Mouse (Mus musculus): ENCODE results near the gene Neu2.

Gene Neu2

DNA sequence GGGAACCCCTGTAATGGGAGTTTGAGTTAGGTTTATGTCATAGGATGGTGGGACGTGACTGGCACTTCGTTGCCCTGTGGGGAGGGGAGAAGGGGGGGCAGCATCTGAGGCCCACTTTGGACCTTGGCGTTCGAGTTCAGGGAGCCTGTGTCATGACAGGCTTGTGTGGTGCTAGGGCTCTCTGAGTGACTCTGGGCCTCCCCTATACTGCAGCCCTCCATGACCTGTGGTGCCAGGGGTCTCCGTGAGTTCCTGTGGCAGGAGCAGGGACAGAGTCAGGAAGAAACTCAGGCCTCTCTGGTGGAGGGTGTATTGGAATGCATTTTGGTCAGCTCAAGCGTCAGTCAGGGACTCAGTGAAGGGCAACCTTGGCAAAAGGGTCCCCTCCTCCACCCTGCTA, 111.0 kb downstream of the Neu2 start:
- no peak for DNase-seq

DNA sequence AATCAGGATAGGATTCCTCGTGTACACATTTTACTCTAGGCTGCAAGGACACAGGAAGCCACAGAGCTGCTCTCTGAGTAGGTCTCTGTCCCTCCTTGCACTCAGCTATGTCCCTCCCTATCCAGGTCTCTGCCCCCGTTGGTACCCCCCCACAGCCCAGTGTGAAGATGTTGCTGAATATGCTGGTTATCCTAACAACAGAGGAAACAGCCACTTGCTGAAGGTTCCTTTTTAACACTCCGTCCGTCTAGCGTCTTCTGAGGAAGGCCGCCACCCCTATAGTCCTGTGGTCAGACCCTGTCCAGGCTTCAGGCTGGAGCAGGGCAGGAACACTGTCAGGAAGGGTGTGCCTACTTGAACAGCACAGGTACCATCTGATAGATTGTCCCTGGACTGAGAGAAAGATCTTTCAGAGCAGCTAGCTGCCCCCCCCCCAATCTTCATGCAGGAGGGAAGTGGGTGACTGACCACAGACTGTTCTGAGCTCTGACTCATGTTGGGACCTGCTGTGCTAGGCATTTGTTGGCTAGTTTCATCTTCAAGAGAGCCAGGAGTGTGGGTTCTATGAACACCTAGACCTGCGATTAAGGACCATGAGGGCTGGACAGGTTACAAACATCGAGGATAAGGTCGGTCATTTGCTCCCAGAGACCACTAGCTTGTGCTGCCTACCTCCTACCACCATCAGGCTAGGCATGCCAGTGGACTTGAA, 111.6 kb downstream of the Neu2 start:
- no peak for DNase-seq

DNA sequence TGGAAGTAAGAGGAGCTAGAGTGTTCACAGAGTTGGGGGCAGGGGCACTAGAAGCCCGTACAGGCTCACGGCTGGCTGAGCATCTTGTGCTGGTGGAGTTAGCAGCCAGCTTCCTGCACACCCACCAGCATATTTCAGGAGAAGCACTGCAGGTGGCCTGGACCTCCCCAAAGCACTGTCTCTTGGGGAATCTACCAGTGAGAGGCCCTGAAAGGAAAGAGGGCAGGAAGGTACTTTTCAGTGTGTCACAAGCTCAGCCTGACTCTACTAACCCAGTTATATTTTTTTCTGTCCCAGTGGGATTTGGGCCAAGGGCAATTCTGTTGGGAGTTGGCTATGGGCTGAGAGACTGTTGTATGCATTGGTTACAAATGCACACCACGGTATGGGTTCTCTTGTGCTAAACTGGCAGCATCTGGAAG, 112.2 kb downstream of the Neu2 start:
- peak; percentile 57 for DNase-seq

DNA sequence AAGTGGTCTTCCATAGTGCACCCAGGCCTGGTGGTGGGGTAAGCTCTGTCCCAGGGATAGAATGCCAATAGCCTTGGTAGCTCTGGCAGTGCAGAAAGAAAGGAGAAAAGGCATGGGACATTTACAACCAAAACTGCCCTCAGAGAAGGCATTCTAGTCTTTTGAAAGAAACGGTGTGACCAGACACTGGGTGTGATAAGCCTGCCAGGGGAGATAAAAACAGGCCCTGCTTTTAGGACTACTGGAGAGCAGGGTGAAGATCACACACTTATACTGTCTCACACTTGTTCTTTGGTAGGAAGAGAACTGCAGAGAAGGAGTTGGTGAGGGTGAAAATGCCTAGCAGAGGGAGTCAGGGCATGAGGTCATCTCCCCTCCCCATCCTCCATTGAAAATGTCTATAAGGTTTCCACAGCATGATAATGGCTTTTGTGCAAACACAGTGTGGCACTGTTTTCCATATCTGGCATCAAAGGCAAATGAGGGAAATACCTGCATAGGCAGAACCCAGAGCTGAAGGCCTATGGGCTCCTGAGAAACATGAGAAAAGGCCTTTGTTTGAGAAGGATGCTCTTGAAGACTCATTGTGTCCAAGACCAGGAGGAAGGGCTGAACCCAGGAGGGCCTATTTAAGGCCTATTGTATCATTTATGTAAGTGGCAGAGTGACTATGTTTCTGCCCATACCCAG, 114.4 kb downstream of the Neu2 start:
- no peak for DNase-seq

DNA sequence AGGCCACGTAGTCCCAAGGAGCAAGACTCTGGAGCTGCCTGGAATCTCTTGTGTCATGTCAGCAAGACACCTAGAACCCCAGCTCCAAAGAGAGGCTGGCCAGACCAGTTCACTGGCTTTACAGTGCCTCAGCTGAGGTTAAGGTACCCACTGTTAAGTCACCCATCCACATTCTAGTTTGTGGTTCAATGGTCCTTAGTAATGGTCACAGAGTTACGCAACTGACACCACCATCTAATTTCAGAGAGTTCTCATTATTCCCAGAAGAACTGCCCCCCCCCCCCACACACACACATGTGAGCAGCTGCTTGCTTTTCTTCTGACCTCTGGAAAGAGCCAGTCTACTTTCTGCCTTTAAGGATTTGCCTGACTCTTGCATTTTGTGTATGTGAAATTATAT, 115.1 kb downstream of the Neu2 start:
- DNase-seq: no peak

DNA sequence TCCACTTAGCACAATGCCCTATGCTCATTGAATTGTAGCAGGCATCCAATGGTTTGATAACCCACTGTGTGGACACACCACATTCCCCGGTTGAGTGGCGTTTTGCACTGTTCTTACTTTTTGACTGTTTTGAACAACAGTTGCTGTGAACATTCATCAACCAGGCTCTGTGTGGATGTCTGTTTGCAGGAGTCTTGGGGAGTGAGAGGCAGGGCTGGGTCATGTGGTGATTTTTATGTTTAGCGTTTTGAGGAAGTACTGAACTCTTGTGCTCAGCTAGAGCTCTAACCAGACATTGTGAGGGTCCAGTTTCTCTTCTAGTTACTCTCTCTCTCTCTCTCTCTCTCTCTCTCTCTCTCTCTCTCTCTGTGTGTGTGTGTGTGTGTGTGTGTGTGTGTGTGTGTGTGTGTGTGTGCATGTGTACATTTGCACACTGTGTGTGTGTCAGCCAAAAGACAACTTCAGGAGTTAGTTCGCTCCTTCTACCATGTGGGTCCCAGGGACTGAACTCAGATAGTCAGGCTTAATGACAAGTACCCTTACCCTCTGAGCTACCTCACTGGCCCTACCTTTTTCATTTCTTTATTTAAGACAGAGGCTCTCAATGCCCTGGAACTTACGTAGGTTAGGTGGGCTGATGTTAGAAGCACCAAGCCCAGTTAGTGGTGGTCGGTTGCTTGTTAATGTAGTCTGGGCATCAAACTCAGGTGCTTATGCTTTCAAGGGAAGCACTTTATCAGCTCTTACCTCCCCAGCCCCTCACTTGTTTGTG, 115.8 kb downstream of the Neu2 start:
- no peak for DNase-seq

DNA sequence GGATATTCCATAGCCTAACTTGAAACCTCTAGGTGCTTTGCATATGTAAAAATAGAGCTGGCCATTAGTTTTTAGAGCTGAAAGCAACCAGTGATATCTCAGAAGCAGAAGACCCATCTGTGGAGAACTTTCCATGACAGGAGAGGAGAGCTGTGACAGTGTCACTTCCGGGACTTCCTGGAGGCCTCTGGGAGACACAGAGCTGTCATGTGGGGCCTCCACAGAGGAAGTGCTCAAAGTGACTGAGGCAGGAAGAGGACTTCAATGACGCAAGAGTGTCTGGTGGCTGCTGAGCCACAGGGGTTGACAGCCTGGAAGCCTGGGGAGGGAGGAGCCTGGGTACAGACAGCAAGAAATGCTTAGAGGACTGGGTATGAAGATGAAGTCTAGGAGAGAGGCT, 116.7 kb downstream of the Neu2 start:
- peak; percentile 77 for DNase-seq

DNA sequence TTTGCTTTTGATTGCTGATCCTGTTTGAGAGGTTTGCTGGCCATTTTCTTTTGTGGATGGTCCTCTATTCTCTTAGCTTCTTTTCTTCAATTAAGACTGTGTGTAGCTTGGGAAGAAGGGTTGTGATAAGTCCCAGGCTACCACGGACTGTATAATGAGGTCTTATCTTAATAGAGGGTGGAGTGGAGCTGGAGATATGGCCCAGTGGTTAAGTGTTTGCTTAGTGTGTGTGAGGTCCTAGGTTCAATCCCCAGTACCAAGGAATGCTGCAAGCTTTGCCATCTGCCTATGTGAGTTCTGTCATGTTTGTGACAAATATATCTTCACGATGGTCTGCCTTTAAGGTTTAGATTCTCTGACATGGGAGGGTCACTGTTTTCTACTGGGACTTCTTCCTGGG, 118.4 kb downstream of the Neu2 start:
- DNase-seq: no peak

DNA sequence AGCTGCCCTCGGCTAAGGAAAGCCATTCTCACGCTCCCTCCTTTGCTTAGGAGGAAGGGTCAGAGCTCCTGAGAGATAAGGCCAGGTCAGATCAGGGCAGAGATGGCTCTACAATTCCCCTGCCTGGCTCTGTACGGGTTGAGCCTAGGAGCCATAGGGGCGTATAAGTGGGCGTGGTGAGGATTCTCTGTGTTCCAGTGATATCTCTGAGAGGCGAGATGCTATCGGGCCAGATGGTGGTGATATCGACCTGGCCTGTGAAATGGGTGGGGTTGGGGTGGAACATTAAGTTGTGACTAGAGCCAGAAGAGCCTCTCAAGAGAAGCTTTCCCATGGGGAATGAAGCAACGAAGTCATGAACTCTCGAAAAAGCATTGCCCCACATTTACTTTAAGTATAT, 121.9 kb downstream of the Neu2 start:
- DNase-seq: no peak

DNA sequence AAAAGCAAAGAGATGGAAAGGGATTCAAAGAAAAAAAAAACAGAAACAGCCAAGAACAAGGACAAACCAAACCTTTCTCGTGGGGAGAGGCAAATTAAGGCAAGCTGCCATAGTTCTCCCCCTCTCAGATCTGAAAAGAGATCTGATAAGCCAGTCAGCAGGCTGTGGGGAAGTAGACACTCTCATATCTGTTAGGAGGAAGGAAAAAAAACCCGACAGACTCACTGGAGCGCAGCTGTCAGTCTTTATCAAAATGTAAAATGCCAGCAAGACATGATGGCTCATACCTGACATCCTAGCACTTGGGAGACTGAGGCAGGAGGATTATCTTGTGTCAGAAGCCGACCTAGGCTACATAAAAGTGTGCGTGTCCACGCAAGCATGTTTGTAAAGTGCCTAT, 122.5 kb downstream of the Neu2 start:
- no peak for DNase-seq

DNA sequence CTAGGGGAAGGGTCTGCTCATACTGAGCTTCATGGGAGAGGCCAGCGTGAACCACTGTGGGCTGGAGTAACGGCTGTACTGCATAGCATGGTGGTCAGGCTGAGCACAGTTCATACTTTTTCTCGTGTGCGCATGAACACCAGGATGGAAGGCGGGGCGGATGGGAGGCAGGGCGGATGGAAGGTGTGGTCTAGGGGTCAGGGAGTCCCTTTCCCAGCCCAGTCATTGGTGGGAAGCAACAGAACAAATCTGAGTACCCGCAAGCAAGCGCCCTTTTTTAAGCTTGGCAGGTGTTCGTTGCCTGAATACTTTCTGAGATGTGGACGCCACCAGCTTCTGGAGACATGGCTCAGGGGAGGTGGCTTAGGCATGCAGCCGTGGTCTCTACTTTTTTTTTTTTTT, 127.0 kb downstream of the Neu2 start:
- peak; percentile 44 for DNase-seq

DNA sequence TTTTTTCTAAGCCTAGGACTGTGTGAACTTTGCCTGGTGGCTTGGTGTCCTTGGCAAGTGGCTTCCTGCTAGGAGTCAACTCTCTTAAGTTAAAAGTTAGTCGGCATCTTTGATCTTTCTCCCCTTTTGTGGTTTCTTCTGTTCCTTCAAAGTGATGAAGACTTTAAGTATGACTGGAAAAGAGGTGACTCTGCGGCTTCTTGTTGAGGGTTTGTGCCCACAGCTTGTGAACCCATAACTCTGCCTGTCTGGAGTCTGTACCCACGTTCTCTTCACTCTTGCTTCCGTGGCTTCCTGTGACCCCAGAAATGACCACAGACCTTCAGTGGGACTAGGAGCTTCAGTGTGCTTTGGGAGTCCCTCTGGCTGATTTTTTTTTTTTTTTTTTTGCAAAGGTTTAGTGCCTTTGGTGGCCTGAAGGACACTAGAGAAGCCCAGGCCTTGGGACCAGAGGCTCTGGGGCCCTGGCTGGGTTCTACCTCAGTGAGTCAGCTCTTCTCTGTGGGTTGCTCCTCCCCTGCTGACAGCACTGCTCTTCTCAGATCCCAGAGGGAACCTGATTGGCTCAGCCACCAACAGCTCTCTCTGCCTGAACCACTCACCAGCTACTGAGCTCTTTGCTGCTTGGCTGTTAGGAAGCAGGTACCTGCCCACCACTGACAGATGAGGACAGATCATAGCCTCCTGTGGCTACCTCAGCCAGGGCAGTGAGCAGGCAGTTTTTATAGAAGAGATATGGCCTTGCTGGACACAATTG, 127.6 kb downstream of the Neu2 start:
- peak; percentile 55 for DNase-seq

DNA sequence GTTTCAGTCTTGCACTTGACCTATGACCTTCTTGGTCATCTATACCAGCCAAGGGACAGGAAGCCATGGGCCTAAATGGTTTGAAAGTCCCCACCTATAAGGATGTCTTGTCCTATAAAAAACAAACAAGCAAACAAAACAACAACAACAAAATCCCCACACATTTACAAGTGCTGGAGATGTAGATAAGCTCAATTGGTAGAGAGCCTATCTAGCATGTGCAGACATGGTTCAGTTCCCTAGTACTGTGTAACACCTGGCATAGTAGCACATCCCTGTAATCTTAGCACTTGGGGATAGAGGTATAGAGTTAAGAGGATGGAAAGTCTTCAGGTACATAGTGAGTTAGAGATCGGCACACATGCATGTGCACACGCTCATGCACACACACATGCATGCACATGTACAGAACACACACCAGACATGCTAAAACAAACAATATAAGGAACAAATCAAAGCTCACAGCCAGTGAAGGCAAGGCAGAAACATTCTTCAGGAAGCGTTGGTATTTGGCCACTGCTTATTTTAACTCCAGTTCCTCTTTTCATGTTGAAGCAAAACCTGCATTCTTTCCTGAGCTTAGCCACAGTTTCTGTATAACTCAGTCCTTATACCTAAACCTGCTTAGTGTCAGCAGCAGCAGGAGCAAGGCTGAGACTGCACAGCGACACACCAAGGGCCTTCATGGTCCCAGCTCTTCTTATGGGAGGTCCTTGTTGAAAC, 128.3 kb downstream of the Neu2 start:
- DNase-seq: no peak

DNA sequence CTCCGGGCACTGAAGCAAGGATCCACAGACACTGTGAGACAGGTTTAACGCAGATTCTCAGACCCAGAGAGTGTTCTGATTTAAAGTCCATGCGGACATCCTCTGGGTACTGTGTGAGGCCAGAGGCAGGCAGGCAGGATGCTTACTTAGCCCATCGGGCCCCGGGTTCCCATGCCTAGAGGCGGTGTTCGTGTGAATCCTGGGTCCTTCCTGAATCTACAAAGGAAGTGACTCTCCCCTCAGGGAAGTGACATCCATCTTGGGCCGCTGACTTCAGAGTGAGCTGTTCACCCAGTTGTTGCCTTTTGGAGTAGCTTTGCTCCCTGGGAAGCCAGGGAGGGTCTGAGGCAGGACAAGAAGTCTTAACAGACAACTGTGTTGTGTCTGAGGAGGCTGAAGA, 130.0 kb downstream of the Neu2 start:
- DNase-seq: no peak

DNA sequence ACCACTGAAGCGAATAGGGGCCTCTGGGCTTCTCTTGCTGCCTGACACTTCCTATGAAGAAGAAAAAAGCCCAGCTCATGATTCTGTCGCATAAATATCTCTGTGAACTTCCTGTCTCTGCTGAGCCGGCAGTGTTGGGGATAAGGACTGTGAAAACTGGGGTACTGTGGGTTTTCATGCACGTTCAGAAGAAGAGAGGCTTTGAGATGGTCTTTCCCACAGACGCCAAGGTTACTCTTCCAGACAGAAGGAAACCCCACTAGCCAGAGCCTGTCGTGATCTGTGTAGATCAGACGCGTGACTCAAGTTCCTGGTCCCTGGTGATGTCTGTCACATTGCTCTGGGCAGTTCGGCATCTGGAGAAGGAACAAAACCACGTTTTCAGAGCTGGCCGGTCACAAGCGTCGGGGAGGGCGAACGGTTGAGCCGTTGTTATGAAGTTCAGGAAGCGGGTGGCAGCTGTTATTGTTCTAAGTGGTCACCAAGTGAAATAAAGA, 130.5 kb downstream of the Neu2 start:
- no peak for DNase-seq

DNA sequence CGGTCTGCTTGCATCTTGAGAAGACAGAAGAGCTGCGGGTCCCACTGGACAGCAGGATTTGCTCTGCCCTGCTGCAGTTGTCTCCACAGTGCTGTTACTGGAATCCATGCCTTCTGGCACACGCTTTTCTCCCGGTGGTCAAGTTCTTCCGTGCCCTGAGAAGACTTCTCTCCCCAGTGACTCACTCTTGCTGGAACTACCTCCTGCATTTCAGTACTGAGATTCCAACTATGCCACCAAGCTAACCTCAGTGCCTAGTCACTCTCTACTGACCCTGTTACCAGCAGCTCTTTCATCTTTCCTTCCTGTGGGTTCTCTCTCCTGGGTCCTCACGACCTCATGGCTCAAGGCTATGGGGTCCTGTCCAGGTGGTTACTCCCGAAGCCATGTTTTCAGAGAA, 133.3 kb downstream of the Neu2 start:
- no peak for DNase-seq

DNA sequence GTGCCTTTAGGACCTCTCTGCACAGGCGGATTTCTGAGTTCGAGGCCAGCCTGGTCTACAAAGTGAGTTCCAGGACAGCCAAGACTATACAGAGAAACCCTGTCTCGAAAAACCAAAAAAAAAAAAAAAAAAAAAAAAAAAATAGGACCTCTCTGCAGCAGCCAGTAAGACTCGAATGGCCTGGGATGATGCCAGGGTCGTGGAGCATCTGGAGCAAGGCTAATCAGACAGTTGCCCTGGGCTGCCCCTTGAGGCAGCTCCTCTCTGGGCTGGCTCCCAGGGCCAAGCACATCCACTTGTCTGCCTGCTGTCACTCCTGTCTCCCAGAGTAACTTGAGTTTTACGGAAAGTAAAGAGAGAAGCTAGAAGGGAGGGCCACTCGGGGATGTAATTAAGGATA, 135.4 kb downstream of the Neu2 start:
- no peak for DNase-seq

DNA sequence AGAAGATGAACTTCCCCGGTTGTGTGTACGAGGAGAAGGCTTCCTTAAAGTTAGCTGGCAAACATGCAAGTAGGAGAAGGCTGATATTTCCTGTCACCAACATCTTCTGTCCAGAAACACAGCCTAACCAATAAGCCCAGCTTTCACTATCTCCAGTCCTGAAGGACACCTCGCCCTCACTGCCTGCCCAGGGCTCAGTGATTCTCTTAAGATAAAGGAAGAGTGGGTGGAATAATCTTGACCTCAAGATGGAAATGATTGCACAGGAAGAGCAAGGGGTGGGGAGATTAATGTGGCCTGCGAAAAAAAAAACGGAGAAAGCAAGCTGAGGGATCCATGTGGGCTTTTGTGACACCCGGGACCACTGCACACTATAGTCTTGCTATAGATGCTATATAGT, 136.1 kb downstream of the Neu2 start:
- no peak for DNase-seq

Data from thymus, postnatal 25 days (tissue).